Mouse (Mus musculus) lung, postnatal 10 days (tissue): ENCODE results near the gene Ptpdc1.

Experiments
- DNase-seq: peaks from one replicate; pipeline ENCODE4 v3.0.0; 2021

Gene Ptpdc1

DNA sequence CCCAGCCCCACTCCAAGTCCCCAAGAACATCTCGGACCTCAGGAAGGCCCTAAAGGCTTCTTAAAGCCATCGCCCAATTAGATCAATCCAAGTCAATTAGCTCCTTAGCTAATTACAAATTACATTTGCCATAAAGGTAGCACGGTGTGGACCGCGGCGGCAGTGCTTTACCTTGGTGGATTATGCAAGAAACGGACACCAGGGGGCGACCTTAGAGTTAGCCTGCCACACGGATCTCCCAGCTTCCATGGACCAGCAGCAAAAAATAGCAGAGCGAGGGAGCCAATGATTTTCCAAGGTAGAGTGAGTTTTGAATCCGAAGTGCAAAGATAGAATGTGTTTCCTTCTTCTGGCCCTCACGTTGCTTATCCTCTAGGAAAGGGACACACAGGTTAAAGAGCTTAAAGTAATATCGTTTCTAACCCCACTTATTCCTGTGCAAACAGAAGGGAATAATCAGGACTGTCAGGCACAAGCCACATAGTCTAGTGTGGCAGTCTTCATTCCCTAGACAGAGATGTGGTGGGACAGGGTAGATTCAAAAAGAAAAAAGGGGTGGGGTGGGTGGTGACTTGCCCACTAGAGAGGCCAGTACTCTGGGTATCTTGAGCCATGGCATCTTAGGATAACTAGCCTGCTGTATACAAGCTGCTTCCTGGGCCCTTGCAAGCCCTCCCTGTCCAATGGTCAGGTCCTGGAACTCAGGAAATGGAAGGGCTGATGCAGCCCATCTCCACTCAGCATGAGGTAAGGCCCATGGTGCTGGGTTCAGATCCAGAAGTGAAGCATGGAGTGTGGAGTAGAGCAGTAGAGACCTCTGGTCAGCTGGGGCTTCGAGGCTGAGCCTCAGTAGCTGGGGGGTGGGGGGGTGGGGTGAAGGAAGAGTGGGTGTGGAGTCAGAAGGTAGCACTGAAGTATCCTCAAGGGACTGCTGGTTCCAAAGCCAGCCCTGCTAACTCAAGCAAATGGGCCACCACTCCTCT lies 28.6 kb upstream of the Ptpdc1 start:
- peak; percentile 76 for DNase-seq

DNA sequence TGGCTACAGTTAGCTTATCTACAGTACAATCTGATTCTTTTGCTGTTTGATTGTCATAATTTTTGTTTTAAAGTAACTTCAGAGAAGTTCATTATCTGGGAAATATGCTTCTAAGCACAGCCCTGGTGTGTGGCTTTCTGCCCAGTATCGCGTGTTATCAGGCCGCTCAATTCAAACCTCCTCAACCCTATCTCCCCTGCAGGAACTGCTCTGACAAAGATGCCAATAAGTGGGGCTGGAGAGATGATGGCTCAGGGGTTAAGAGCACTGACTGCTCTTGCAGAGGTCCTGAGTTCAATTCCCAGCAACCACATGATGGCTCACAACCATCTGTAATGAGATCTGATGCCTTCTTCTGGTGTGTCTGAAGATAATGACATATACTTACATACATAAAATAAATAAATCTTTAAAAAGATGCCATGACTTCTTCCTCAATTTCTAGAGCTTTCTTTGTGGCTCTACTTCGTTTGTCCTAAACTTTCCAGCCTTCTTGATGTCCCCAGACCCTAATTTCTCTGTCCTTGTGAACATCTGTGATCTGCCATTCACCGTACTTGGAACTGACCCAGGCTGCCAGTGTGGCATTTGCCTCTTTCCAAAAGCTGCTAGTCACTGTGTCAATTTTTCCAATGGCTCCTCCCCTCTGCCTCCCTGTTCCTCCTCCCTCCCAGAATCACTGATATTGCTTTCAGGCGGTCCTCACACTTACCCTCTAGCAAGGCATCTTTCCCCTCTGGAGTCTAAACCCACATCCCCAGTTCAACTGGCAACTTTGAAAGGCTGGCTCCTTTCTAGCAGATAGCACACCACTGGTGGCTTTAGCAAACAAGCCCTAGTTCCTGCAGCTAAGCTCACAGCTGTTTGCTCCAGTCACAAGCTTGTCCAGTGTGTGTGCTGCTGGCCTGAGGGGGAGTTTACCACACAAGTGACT lies 25.9 kb upstream of the Ptpdc1 start:
- no peak for DNase-seq

DNA sequence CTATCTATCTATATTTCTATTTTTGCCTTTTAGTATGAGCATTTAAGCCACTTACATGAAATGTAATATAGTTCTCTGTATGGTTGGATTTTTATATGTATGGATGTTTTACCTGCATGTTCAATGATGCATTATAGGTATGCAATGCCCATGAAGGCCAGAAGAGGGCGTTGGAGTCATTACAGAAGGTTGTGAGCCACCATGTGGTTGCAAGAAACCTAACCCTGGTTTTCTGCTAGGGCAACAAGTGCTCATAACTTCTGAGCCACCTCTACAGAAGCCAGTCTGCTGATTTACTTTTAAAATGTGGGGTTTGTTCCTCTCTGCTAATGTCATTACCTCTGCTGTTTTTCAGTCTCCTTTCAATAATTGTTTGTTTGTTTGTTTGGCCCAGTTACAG lies 25.2 kb upstream of the Ptpdc1 start:
- DNase-seq = no peak

DNA sequence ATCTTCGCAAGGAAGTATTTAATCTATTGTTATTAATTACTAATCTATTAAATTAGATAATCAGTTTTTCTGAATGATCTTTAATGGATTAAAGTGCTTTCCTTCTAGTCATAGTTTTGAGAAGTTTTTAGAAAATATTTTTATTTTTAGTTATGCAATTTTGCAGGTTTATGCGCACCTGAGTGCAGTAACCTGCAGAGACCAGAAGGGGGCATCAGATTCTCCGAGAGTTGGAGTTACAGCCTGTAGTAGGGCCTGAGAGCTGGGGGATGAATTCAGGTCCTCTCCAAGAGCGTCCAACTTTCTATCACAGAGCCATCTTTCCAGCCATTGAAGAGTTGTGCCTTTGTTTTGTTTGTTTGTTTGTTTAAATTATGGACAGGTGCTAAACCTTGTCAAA lies 21.2 kb upstream of the Ptpdc1 start:
- no peak for DNase-seq

DNA sequence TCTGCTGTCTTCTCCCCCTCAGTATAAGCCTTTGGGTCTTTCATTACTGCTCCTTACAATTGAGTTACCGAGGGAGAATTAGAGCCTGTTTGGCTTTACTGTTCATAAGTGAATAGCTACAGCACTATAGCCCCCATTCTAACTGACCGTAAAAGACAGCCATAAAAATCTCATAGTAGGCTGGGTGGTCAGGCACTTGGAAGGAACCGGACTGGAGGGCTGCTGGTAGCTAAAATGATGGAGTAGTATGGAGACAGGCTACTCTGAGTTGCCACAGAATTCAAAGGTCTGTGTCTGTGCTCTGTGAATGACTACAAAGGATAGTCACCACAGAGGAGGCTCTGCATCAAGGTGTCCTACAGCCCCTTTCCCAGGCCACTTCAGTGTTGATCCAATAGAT lies 18.5 kb upstream of the Ptpdc1 start:
- DNase-seq = no peak

DNA sequence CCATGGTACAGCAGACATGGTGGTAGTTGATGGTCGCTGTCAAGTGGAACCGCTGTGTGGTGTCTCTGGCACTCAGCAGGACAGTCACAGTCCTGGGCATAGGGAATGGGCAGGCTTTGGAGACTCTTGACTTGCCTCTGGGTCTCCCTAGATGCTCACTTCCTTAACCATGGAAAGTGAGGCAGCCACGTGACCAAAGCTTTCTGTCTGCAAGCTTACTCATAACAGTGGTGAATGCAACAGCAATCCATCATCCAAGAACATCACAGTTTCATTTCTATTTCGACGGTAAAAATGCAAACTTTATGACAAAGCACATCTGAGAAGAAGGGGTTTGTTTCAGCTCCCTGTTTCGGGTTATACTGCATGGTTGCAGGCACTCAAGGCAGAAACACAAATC lies 17.6 kb upstream of the Ptpdc1 start:
- no peak for DNase-seq

DNA sequence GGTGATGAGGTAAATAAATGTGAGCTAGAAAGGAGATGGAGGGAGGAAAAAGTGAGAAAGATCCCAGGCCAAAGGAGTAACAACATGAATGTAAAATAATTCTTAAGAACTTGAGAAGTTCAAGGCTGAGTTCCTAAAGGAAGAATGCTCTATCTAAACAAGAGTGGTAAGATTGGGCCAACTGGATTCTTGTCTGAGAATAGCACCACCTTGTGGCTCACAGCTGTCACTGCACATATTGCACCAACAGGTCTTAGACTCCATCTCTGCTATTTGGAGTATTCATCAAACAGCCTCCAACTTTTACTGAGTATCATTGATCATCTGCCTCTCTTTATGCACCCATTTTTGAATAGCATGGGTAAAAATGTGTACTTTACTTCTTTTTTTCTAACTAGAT lies 14.1 kb upstream of the Ptpdc1 start:
- DNase-seq = peak; percentile 74

DNA sequence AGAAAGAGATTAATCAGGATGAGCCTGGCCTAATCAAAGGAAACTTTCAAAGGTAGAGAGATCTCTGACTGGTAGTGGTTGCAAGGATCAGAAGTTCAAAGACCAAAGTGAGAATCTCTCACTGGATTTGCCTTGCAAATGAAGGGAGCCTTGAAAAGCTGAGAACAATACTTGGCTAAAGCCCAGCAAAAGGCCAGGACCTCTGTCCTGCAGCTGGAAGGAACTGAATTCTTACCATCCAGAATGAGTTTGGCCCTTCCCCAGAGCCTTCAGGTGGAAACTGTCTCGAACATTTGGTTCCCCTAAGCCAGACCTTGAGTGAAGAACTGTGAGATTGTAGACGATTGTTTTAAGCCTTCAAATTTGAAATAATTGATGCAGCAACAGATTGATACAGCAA lies 12.2 kb upstream of the Ptpdc1 start:
- no peak for DNase-seq

DNA sequence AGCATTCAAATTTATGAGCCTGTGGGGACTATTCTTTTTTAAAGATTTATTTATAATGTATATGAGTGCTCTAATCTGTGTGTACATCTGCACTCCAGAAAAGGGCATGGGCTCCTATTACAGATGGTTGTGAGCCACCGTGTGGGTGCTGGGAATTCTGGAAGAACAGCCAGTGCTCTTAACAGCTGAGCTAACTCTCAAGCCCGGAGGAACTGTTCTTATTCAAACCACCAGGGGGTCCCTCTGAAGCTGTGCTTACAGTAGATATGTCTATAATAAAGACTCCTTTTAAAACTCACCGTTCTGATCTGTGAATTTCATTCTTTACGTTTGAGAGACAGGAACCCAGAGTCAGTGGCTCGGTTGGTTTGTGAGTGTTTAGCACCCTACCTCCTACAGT lies 6.2 kb upstream of the Ptpdc1 start:
- no peak for DNase-seq

DNA sequence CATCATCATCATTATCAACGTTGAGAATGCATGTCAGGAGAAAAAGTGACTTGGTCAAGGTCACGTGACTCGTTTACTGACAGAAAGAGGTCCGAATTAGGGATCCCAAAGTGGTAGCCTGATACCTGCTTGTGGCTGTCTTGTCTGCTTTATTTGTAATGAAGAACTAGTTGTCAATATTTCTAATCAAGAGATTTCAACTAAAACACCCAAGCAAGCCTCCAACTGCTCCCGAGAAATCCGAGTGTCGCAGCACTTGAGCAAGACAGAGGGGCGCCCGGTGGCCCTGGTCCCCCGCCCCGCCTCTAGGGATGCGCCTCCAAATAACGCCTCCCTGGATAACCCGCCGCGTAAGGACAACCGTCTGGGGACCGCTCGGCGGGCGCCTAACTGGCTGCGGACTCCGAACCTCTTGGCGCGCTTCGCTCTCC lies 481 bp downstream of the Ptpdc1 start:
- no peak for DNase-seq

DNA sequence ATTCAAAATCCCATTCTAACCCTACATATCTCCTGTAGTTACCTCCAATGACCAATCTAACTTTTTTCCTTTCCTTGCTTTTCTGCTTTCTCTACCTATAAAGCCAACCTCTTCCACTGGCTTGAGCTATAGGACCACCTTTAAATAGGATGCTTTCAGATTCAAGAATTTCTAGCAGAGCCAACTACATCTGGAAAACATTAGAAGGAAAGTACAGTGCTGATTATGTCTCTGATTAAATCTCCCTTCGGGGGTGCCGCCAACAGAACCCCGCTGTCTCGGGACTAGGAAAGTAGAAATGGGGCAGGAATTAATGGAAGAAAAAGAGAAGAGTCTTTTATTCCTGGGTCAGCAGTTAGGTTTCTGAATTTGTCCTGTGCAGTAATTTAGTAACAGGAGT lies 6.6 kb downstream of the Ptpdc1 start:
- DNase-seq = no peak

DNA sequence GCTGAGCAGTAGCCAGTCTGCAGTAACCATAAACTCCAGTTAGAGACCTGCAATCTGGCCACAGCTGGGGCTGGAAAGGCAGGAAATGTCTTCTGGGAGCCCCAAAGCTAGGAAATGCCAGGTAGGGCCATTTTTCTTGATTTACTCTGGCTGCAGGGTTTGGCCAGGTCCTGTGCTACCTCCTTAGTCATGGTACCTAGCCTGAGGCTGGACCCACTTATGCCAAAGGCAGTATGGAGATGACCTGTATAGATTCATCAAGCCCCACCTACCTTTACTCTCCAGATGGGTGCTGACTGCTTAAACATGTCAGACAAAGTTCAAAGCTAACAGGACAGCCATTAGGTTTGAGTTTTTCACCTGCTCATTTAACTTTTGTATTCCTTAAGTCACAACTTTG lies 7.7 kb downstream of the Ptpdc1 start:
- DNase-seq = no peak

DNA sequence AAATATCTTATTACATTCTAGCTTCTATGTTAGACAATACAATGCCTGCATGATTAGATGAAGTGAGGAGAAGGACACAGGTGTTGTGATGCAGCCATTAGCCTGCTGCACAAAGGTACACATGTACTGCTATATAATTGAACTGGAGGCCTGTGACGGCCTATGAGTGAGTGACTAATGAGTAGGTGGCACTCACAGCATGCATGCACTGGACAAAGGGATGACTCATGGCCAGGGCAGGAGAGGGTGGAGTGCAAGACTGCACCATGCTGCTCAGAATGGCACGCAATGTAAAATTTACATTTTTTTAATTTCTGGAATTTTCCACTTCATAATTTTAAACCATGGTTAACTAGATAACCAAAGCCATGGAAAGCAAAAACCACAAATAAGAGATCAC lies 10.9 kb downstream of the Ptpdc1 start:
- DNase-seq = no peak

DNA sequence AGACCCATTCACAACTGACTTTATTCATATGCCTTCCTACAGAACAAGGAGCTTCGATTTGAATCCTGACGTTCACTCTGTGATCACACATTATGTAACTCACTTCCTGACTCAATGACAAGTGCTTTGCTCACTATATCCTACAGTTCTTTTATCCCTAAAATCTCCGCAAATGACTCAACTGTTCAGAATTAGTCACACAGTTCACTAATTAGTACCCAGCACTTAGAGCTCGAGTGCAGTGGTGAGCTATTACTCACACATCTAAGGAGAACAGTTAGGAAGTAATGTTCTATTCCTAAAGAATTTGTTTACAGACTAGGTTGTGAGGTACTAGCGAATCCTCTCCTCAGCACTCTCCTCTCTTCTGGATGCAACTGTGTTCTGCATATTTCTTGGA lies 16.4 kb downstream of the Ptpdc1 start:
- no peak for DNase-seq

DNA sequence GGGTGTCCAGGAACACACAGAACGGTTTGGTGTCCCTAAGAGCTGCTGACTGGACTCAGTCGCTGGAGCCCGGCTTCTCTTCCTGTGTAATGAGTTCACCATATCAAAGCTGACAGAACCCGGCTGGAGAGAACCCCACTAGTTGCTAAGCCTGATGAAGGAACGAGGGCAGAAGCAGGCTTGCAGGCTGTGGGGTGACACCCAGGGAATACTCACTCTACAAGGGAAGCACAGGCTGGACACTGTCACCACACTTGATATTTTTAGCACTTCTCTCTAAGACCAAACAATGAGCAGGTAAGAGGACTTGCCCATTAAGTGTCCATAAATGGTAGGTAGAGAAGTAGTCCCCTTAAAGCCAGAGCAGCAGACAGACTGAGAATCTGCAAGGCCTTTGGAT lies 20.9 kb downstream of the Ptpdc1 start:
- DNase-seq = no peak

DNA sequence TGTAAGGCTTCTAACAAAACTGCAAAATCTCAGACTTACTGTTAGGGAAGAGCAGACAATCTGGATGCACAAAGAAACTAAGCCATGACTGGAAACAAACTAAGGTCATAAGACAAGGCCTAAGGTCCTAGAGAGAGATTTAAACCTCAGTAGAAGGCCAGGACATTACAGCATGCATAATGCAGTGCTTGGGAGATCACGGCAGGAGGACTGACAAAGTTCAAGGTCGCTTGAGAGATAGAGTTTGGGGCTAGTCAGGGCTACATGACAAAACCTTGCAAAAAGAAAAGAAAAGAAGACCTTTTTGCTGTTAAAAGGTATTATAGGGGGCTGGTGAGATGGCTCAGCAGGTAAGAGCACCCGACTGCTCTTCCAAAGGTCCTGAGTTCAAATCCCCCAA lies 22.2 kb downstream of the Ptpdc1 start:
- no peak for DNase-seq

DNA sequence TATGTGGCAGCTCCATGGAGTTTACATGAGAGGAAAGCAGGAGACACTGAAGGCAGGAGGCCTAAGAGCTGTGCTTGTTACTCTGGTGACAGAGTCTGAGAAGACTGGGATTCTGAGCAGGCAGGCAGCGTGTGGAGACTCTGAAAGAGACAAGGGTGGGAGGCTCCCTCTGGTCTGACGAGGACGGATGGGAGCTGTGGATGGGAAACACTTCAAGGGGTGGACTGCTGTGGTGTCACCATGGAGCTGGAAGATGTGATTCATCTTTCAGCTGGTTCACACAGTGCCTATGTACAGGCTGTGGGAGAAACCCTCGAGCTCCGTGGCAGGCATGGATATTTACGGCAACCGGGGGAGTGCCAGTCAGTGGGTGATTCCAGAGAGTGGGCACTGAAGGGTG lies 30.9 kb downstream of the Ptpdc1 start:
- DNase-seq = no peak

DNA sequence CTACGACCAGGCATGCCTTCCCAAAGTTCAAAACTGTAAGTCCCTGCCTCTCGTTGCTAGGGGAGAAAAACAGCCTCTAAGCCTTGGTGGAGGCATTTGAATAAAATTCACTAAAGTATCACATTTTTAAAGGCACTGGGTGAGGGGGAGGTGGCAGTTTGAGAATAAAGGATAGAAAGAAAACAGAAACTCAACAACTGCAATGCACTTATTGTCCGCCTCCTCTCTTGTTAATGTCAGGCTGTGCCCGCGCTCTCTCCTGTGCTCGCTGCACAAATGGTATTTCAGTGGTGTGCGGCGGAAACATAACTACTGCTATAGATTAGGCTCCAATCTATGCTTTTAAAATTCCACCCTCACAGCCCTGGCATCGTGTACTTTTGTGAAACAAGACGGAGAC lies 31.4 kb downstream of the Ptpdc1 start:
- DNase-seq = no peak

DNA sequence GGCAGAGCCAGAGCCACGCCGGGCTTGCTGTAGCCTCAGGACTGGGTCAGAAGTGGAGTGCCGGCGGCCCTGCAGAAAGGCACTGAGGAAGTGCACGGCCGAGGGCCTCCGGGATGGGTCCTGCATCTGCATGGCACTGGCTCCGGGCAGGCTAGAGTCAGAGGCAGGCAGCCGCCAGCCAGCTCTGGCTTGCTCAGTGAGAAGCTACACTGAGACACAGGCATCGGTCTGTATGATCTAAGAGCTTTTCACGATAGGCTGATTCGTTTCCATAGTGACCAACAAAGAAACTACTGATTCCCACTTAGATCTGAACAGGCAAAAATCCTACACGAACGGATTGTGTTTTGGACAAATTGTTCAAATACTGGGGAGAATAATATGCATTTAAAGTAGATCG lies 32.3 kb downstream of the Ptpdc1 start:
- no peak for DNase-seq

DNA sequence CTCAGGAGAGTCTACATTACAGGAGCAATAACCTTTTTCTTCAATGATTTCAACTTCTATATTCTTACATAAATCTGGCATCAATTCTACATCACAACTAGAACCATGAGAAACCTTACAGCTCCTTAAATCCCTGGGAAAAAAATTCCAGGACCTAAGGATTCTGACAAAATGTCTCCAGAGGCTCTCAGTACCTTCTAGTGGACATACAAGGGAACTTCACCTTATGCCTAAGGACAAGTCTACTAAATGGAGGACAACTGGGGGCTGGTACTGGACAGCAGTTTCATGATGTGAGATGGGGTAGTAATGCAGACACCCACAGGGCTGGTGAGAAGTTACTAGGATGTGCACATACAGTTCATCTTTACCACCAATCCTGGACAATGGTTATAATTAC lies 34.7 kb downstream of the Ptpdc1 start:
- no peak for DNase-seq

DNA sequence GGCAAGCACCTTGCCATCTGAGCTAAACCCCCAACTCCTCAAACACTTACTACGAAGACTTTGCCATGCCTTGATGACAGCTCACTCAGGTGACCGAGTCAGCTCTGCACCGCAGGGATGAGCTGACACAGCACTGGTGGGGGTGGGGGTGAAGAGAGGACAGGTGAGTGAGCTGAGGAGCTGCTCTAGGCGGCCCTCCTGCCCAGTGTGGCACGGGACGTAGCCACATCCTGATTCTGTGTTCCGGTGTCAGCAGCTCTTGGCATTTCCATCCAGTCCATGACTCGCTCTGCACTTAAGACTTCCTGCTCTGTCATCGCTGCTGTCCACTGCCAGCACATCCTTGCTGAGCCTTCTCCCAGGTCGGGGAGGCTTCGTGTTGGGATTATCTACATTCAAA lies 38.1 kb downstream of the Ptpdc1 start:
- DNase-seq = no peak

DNA sequence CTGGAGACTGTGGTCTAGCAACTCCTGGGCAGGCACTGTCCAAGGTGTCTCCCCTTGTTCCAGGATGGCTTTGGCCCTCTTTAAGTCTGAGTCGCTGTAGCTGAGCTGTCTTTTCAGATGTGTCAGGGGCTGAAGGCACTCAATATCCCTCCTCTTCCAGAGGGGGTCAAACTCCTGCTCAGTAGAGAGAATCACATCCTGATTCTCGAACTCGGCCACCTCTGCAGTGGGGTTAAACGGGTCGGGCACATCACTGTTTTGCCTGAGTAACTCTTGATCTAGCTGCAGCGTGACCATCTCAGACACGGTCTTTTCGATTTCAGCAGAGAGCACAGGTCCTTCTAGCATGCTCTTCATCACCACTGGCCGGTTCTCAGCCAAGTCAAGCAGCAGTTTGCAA lies 39.0 kb downstream of the Ptpdc1 start:
- DNase-seq = no peak

DNA sequence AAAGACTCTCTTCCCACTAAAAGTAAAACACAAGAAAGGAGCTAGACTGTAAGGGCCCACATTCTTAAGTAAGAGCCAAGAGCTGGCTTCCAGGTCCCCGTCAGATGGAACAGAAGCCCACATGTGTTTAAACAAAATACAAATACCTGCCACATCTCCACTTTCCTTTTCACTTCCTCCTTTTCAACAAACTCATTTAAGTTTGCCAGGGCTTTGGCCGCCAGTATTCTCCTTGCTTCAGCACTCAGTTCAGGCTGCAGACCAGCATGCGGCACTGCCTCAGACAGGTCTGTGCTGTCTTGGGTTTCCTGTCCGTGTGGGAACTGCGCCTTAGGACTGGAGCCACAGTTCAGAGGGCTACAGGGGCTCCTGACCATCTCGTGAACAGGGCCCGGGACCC lies 39.7 kb downstream of the Ptpdc1 start:
- no peak for DNase-seq
